Mouse (Mus musculus) cortical plate, adult 2 months (tissue): ENCODE data around the gene Gm49383.

Experiments
- CTCF ChIP-seq: fragments of 200-500 bp; IDR thresholded peaks from 2 replicates; pipeline ENCODE4 v1.5.1; 2011; ENCODE audit warnings: mild to moderate bottlenecking, control low read depth, low read length; ENCODE audit not compliant: insufficient read depth; ENCODE audit errors: extremely low read depth
- POLR2A ChIP-seq: fragments of 200-500 bp; IDR thresholded peaks from 2 replicates; pipeline ENCODE4 v1.6.1; 2011; ENCODE audit warnings: mild to moderate bottlenecking, low read length, control low read depth; ENCODE audit not compliant: insufficient read depth; ENCODE audit errors: extremely low read depth

DNA sequence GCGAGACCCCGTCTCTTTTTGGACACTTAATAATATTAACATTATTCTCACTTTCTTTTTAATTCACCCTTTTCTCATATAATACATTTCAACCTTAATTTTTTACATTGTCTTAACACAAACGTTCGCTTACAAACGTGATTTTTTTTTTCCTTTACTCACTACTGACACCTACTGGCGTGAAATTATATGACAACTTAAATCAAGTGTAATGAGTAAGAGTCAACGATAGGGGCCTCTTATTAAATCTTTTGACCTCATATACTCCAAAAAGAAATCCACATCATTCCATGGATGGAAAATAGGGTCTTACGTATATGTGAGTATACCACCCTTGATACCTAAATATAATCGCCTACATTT, 37.3 kb downstream of the Gm49383 start:
- TF ChIP-seq CTCF (no peak), POLR2A (no peak)
